Mouse (Mus musculus) small intestine, adult 2 months (tissue): ENCODE data around the gene Eif2s1. TPM values are rescaled to one million over a fixed set of nuclear protein-coding genes. Genes with fewer than 3 reads are reported as not detected.

ENCODE experiments used
- H3K27ac ChIP-seq: fragments of 200-500 bp; 2 replicates; pipeline ENCODE4 v1.5.1; 2012; ENCODE audit warnings: low read depth, low read length, control low read depth, inconsistent platforms; ENCODE audit not compliant: insufficient read depth
- H3K27me3 ChIP-seq: fragments of 200-500 bp; 2 replicates; pipeline ENCODE4 v1.6.1; 2012; ENCODE audit warnings: mild to moderate bottlenecking, moderate library complexity, low read length, inconsistent platforms; ENCODE audit not compliant: control insufficient read depth, insufficient read depth
- H3K36me3 ChIP-seq: fragments of 200-500 bp; 2 replicates; pipeline ENCODE4 v1.6.1; 2012; ENCODE audit warnings: mild to moderate bottlenecking, low read length, control low read depth, inconsistent platforms; ENCODE audit not compliant: control insufficient read depth, insufficient read depth
- H3K4me1 ChIP-seq: fragments of 200-500 bp; 2 replicates; pipeline ENCODE4 v1.6.1; 2012; ENCODE audit warnings: low read length, inconsistent platforms, mixed read lengths; ENCODE audit not compliant: control insufficient read depth, insufficient read depth, insufficient read length
- H3K4me3 ChIP-seq: fragments of 200-500 bp; 2 replicates; pipeline ENCODE4 v1.5.1; 2012; ENCODE audit warnings: low read depth, mild to moderate bottlenecking, control low read depth, inconsistent platforms, low read length, moderate library complexity
- CTCF ChIP-seq: fragments of 200-500 bp; IDR thresholded peaks from 2 replicates; pipeline ENCODE4 v1.5.1; 2012; ENCODE audit warnings: low read depth, mild to moderate bottlenecking, control low read depth, inconsistent platforms, low read length, moderate library complexity, mixed read lengths; ENCODE audit not compliant: insufficient replicate concordance, insufficient read length; ENCODE audit errors: extremely low read depth
- POLR2A ChIP-seq: fragments of 200-500 bp; IDR thresholded peaks from 2 replicates; pipeline ENCODE4 v1.6.1; 2012; ENCODE audit warnings: low read depth, mild to moderate bottlenecking, control low read depth, inconsistent platforms, low read length, moderate library complexity
- WGBS: fragments of 180-500 bp; shearing (Covaris S2); methylation state at CpG from one replicate; pipeline ENCODE4 v1.1.7; 2018; 5-methylcytosine and 5-hydroxymethylcytosine counted together
- polyA plus RNA-seq: library from polyadenylated mRNA; depleted of rRNA; stranded (reverse); fragments of >200 nt; gene quantifications from 2 replicates; pipeline ENCODE4 v1.2.3, GENCODE M21; 2012; rRNA removed

Eif2s1 gene
- polyA plus RNA-seq, result 1.4 and 2.0 TPM in 2 replicates

- WGBS, result under 1% methylated on average over 55 of the region's 55 CpGs
- TF ChIP-seq CTCF (peak; percentile 95), POLR2A (peak; percentile 80)
- H3K27ac ChIP-seq, result peak within 1 kb of the TSS; percentile 84
- peak within 1 kb of the TSS; percentile 97 for H3K4me3 ChIP-seq
- no peaks in the 10 kb centered on the region; the same call in 1 of the 2 replicates for H3K36me3 ChIP-seq
- H3K27me3 ChIP-seq, result no peaks in the 10 kb centered on the region
- peaks cover 2% of the 10 kb centered on the region for H3K4me1 ChIP-seq
These were observed at the start of gene Eif2s1, which contains the start of gene Atp6v1d for GRCm38 (mm10) chr12:78861496-78862253. TSS of gene Eif2s1 (plus strand) at chr12:78861819. TSS of gene Atp6v1d (minus strand) at chr12:78861638.

- Histone ChIP-seq H3K27me3 (no peaks in the 10 kb centered on the region), H3K36me3 (peaks cover 17% of the 10 kb centered on the region), H3K4me1 (no peaks in the 10 kb centered on the region), H3K4me3 (no peak overlapping the region), H3K27ac (no peak overlapping the region)
- no peak for TF ChIP-seq POLR2A
- TF ChIP-seq CTCF, result no peak
These were observed 47.2 kb upstream of the Eif2s1 start for GRCm38 (mm10) chr12:78814437-78814836.

DNA sequence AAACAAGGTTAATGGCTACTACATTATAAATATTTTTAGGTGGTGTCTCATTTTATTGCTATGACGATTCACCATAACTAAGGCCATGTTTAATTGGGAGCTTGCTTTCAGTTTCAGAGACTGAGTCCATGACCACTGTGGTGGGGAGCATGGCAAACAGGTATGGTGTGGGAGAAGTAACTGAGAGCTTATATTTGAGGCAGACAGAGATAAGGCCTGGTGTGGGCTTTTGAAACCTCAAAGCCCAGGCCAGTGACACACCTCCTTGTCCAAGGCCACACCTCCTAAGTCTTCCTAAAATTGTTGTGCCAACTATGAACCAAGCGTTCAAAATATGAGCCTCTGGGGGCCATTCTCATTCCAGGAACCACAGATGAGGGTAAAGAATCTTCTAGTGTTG lies 27.1 kb upstream of the Eif2s1 start:
- Histone ChIP-seq H3K4me1 (no peaks in the 10 kb centered on the region), H3K36me3 (peaks cover 52% of the 10 kb centered on the region), H3K27ac (no peak overlapping the region), H3K27me3 (no peaks in the 10 kb centered on the region), H3K4me3 (no peak overlapping the region)
- TF ChIP-seq POLR2A, result no peak
- no peak for TF ChIP-seq CTCF
- WGBS, result 81% methylated on average over 2 of the region's 2 CpGs

DNA sequence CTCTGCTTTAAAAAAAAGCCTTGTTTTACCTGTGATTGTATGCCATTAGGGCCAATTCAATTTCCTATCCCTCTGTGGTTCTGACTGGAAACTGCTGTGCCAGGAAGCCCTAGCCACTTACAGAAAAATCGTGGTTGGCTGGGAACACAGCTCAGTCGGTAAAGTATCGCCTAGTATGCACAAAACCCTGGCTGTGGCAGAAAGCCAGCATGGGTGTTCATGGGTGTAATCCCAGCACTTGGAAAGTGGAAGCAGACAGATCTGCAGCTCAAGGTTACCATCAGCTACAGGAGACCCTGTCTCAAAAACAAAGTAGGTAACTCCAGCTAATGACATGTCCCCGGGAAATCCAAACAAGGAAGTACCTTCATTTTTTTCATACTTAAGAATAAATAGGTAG lies 21.7 kb upstream of the Eif2s1 start:
- Histone ChIP-seq H3K27ac (no peak overlapping the region), H3K4me1 (no peaks in the 10 kb centered on the region), H3K4me3 (no peak overlapping the region), H3K36me3 (peaks cover 58% of the 10 kb centered on the region), H3K27me3 (no peaks in the 10 kb centered on the region)
- TF ChIP-seq CTCF, result no peak
- no peak for TF ChIP-seq POLR2A
- 60% methylated on average over 4 of the region's 4 CpGs for WGBS

GRCm38 (mm10) chr12:78842429-78842828 lies 19.2 kb upstream of the Eif2s1 start:
- H3K4me3 ChIP-seq, result no peak overlapping the region
- H3K36me3 ChIP-seq, result peaks cover 47% of the 10 kb centered on the region
- H3K27me3 ChIP-seq, result no peaks in the 10 kb centered on the region
- no peak for TF ChIP-seq CTCF
- no peak for TF ChIP-seq POLR2A
- 94% methylated on average over 1 of the region's 1 CpGs for WGBS
- H3K27ac ChIP-seq, result no peak overlapping the region
- H3K4me1 ChIP-seq, result no peaks in the 10 kb centered on the region

DNA sequence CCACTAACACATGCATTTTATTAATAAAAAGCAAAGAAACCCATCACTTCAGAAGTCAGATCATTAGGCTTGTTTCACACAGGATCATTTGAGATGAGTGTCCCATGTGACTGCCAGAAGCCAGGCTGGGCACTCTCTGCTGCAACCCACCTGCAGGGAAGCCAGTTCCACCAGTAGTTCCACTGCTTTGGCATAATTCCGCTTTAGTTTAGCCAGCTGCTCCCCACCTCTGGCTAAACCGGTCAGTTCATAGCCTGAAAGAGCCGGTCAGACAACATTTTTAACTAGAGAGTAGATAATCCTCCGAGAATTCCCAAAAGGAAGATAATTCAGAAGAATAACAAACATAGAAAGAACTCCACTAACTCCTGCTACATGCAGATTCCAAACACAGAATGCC lies 13.4 kb upstream of the Eif2s1 start:
- Histone ChIP-seq H3K27me3 (no peaks in the 10 kb centered on the region), H3K4me1 (no peaks in the 10 kb centered on the region), H3K27ac (no peak overlapping the region), H3K36me3 (peaks cover 42% of the 10 kb centered on the region), H3K4me3 (no peak overlapping the region)
- TF ChIP-seq POLR2A (no peak), CTCF (no peak)
- 87% methylated on average over 4 of the region's 4 CpGs for WGBS

DNA sequence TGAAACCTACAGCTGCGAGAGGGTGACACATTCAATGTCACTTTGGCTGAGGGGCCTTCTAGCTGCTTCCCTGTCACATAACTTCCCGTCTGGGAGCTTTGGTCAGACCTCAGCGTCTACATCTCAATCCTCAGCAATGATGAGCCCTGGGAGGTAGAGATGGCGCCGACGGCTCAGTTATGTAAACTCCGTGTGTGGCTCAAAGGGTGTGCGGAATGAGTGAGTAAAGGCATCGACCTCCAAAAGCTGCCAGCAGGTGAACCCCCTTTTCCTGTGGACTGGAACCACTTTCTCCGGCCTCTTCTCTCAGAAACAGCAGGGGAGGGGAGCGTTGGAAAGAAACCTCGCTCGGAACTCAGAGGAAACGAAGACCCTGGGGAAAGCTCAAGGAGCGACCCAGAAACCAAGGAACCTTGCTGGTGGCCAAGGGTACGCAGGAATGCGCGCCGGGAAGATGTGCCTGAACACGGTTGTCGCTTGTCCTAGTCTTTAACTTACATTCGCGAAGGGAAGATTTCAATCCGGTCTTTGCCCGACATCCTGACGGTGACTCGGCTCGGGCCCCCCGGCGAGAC lies 611 bp upstream of the Eif2s1 start:
- H3K27ac ChIP-seq, result peak overlapping the region; percentile 38
- TF ChIP-seq CTCF, result no peak
- no peak for TF ChIP-seq POLR2A
- WGBS, result under 1% methylated on average over 30 of the region's 30 CpGs
- H3K36me3 ChIP-seq, result peaks cover 2% of the 10 kb centered on the region
- H3K4me3 ChIP-seq, result peak overlapping the region; percentile 87
- peaks cover 2% of the 10 kb centered on the region for H3K4me1 ChIP-seq
- no peaks in the 10 kb centered on the region for H3K27me3 ChIP-seq

- under 1% methylated on average over 22 of the region's 22 CpGs for WGBS
- peak overlapping the region; percentile 84 for H3K27ac ChIP-seq
- H3K36me3 ChIP-seq, result peaks cover 3% of the 10 kb centered on the region
- peaks cover 2% of the 10 kb centered on the region for H3K4me1 ChIP-seq
- H3K27me3 ChIP-seq, result no peaks in the 10 kb centered on the region
- peak overlapping the region; percentile 97 for H3K4me3 ChIP-seq
- TF ChIP-seq POLR2A, result no peak
- TF ChIP-seq CTCF, result no peak
These were observed 673 bp downstream of the Eif2s1 start for GRCm38 (mm10) chr12:78862254-78862730.
